Mouse (Mus musculus) thymus, postnatal 10 days (tissue): ENCODE measurements around the gene Khdrbs1.

Experiments used
- DNase-seq, 2 experiments: peaks; one replicate each; pipeline ENCODE4 v3.0.0; 2021; ENCODE audit warnings: low spot score in 2 of 2

Gene Khdrbs1

DNA sequence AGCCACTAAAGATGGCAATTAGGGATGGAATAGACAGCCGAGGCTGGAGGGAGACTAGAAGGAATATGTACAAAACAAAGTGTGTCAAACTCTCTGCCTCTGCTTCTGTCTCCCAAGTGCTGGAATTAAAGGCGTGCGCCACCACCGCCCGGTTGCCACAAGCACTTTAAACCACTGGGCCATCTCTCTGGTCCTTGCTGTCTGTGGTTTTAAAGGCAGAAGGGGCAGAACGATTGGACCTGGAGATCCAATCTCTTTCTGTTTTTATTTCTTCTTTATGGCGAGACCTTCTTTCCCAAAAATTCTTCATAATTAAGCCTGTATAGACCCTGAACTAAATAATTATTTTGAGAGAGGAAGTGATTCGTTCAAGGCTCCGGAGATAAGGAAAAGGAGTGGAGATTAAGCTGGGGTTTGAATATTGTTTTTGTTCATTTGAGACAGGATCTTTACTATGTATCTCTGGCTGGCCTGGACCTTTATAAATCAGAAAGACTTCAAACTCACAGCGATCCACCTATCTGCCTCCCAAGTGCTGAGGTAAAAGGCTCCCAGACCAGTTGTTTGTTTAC is 69.1 kb downstream of the Khdrbs1 start:
- no peak for DNase-seq

DNA sequence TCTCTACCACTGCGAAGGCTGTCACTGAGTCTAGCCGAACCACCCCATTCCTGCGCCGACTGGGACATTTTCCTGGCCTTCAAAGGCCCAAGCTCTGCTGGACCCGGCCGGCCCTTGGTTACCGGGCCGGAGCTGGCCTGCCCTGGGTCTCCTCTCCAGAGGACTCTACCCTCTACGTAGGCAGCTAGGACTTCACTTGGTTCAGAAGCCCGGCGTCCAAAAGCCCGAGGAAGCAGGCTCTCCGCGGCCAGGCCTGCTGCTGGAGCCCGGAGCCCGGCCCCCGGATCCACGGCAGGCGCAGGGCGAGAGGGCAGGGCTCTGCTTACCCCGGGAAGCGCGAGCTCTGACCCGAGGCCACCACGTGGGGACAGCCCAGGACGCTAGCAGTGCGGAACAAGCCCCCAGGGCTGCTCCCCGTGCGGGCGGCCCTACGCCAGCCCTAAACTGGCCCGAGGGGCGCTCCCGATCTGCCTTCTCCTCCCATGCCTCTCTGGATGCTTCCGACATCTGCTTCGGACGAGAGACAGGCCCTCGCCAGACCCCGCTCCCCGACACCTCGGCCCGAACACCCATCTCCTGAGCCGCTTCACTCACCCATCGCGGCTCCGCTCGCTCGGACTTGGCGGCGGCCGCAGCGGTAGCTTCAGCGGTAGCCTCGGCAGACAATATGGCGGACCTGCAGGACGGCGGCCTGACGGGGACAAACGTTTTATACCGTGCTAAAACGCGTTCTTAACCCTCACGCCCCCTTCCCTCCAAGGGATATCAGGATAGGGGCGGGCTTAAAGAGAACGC is 69.8 kb downstream of the Khdrbs1 start, which contains the start of gene Kpna6:
Kpna6 (minus strand) TSS at position 685 of the 795 bp plus-strand sequence.
- peak; percentile 61 to 74 for DNase-seq

DNA sequence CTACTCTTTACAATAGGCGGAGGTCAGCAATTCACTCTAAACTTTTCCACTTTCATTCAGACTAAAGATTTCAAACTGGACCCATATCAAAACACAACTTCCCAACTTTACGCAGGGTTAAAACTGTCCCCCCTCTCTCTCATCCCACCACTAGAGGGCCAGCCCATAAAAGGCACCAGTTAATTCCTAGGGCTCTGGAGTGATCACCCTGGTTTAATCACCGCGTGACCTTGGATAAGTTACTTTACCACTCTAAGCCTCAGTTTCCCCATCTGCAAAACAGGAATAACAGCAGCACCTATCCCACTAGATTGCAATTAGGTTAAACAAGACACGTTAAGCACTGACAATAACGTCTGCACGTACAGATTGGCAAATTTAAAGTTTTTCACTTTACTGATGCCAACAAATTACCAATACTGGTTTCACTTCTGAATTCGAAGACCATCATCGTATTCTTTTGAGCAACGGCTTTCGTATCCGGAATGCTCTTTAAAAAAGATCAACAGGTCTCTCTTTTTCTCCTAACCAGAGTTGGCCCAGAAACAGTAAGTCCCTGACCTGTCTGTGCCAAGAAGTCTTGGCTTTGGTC is 70.5 kb downstream of the Khdrbs1 start:
- peak; percentile 12 to 59 for DNase-seq

- no peak for DNase-seq
These were observed 79.8 kb downstream of the Khdrbs1 start for GRCm38 (mm10) chr4:129662255-129662813.

DNA sequence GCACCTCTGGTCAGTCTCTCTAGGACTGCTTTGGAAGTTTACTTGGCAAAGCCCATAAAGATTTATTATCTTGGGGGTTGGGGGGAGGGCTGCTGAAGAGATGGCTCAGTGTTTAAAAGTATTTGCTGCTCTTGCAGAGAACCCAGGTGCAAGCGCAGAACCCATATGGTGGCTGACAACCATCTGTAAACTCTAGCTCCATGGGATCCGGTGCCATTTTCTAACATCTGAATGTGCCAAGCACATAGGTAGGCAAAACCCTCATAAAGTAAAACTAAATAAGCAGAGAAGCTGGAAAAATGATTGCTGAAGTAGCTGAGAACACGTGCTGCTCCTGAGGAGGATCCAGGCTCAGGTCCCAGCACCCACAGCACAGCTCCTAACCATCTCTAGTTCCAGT is 80.5 kb downstream of the Khdrbs1 start:
- DNase-seq: no peak

DNA sequence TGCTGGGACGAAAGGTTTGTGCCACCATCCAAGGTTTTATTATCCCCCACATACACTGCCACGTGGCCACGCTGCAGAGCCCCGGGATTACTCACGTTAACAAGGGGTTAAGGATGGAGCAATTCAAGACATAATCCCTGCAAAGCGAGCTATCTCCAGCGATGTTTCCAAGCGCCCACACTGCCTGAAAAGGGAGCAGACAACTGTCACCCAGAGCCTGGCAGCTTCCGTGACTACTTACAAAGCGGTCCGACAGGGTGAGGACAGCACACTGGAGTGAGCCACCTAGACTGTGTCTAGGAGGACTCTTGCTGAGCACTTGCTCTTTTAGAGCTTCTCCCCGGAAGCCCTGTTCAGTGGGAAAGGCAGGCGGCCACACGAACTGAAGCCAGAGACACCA is 87.3 kb downstream of the Khdrbs1 start:
- DNase-seq: no peak
